Mouse (Mus musculus) brain, embryonic 18.5 days (tissue): ENCODE measurements around the gene Bend5.

ENCODE experiments used
- DNase-seq: peaks from one replicate; pipeline ENCODE4 v3.0.0-alpha.2; 2012; ENCODE audit warnings: low read depth, low spot score

Bend5 gene

DNA sequence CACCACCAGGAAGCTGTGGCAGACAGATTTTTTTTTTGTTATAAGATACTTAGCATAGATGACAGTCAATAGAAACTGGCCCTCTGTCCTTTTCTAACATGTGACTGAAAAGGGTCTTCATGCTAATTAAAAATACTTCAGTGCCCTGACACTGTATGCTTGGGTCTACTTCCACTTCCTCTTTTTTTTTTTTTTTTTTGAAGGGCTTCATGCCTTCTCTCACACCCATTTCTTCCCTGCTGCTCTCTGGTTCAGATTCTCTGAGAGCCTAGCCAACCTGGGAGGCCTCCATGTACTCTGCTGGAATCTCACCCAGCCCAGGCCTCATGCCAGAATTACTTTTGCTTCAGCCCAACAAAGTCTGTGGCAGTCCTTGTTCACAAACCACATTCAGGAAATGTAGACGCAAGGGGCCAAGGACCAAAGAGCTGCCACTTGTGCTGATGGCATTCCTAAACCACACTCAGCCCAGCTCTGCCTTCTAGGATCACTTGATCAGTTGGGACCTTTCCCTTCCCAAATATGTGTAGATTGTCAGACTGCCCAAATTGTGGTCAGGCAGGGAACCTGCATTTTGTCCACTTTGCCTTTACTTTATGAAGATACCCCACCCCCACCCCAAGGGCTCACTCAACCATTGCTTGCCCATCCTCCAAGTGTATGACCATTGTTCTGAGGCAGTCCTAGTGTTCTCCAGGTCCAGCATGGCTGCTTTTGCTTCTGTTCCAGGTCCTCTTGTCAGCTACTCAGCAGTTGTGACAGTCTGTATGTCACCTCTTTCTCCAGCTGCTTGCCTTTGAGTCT is 27.8 kb downstream of the Bend5 start:
- DNase-seq, result no peak

DNA sequence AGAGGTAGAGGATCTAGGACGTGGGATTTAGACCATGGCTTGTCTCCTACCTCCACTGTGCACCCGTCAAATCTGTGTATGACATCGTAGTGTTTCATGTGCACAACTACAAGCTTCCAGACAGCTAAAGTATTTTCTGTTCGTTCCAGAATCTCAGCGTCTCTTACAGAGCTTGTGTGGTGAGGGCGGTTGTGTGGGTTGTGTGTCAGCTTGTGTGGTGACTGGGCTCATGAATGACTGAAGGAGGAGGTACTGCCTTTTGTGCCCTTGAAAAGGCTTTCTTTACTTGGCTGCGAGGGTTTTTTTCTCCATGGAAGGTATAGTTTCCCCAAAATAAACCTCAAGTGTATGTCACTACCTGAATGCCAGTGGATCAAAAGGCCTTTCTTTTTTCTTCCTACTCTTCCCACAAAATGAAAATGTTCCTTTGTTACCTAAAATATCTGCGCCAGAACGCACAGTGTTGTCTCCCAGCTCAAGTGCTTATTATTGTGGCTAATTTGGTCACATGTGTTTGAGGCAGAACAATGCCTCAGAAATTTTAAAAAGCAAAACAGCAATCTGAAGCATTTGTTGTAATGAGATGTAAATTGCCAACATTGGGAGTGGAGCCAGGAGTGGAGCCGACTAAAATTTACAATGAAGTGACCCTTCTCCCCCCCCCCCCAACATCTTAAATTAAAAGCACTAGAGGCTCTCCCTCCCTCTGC is 29.3 kb downstream of the Bend5 start:
- DNase-seq, result no peak

DNA sequence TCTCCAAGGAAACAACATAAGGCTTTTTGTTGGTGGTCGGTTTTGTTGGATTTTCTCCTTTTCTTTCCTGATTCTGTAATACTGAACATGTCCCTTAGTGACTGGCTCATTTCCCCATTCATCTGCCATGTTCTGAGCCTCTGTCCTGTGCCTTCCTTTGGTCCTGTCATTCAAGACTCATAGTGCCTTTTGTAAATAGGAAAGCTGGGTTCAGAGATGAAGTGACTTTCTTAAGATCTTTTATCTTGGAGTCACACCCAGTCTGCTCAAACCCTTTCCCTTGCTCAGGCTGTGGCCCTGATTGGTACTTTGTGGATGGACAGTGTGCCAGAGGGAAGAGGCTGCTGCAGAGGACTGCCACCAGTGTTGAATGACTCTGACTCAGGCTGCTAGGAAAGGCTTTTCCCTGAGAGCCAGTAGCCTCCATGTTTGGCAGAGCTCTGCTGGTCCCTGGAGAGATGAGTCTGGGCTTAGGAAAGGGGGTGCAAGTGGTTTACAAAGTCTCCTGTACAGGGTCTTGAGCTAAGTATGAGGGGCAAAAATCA is 29.9 kb downstream of the Bend5 start:
- no peak for DNase-seq

DNA sequence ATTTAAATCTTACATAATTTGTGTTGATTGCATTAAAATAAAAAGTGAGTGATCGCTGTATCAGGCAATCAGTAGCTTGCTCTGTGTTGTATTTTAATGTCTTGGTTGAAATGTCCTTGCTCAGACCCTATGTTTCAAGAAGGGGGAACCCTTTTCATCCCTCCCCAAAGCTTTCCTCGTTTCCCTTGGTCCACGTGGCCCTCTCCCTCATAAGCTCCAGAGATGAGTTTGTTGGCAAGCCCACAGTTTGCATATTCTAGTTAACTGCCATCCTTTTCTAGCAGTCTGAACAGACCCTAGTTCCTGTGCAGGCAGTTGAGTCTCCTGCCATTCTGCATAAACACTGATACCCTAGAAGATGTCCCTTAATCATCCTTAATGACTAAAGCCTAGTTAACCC is 33.1 kb downstream of the Bend5 start:
- no peak for DNase-seq

DNA sequence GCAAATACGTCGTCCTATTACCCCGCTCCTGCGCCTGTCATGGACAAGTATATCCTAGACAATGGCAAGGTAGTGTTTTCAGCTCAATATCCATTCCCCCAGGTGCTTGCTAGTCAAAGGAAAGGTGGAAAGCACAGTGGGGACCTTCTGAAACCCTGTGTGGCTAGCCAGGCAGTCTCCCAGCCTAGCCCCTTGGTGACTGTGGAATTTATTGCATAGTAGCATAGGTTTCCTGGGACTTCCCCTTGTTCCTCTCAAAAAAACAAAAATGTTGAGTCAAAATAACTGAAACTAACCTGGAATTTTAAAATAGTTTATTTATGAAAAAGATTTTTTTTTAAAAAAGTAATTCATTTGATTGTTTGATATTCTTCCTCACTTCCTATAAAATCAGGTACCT is 33.8 kb downstream of the Bend5 start:
- DNase-seq, result no peak

DNA sequence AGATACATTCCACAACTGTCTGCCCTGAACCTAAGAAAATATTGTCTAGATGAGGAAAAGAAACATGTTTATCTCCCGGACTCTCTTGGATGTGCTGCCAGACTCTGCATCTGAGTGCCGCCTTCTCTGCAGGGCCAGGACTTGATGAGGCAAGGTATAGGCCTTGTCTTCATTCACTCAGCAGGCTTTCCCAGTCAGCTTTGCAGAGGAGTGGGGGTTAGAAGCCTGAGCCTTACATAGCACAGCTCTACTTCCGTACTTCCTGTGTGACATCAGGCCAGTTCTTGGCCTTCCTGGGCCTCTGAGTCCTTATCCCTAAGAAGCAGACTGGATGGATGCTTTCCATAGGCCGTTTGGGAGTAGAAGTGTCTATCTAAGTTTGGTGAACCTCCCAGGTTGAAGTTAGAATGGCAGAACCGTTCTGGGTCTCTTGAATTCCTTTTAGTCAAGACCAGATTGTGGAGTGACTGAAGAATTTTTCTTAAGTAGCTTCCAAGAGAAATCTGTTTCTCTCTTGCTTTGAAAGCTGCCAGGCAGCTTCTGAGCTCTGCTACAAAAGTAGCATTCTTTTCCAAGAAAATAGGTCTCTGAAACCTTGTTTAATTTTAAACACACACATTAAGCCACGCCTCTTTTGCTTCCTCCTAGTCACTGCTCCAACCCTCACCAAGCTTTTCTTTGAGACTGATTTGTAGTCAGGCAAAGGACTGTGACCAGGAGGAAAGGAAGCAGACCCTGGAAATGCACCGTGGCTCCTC is 34.8 kb downstream of the Bend5 start:
- DNase-seq, result no peak

DNA sequence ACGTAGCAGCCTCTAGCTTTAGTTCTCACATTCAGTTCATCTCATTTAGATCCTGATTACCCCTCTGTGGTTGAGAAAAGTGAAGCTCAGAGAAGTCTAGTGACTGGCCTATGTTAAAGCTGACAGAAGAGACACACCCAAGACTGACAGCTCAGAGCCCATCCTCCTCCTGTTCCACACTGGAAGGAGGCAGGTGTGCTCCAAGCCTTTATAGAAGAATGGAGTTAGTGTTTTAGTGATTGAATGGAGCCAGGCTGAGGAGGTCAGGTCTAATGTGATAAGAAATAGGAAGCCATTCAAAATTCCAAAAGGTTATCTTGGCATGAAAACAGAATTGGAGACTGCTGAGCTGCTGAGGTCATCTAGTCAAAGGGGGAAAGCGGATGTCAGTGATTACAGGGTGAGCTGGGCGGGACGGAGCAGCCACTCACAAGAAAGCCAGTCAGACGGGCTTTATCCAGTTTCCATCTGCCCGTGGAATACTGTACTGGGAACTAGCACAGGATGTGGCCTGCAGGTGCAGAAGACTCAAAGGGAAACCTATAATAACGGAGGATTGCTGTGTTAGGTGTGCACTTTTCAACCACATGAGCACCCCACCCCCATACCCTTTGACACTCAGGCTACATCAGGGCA is 36.6 kb downstream of the Bend5 start:
- no peak for DNase-seq

DNA sequence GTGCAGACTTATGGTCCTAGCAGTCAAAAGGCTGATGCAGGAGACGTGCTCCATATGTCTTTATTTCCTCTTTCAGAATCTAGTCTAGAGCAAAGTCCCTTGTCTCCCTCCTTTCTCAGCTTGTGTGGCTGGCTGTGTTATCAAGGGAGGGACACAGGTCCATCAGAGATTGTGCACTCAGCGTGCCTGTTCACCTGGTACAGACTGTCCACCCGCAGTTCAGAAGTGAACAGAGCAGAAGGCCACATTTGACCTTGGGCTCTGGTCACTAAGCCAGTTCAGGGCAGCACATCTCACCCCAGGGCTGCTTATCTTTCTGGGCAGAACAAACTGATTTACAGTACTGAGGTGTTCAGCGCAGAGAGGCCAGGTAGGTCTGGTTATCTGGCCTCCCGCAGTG is 37.4 kb downstream of the Bend5 start:
- no peak for DNase-seq

DNA sequence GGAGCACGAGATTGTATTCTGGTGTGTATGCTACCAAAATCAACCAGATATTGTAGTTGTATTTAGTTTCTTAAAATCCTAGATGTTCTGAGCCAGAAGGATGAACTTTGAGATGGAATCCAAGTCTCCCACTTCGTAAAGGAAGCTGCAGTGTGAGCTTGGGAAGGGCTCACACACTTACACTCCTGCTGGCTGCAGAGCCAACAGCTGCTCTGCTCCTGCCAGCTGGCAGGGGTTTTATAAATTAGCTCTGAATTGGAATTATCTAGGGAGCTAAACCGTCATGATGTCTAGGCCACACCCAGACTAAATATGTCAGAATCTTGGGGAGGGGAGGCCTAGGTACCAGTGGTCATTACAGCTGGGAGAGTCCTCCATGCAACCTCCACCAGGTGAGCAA is 38.5 kb downstream of the Bend5 start:
- no peak for DNase-seq

DNA sequence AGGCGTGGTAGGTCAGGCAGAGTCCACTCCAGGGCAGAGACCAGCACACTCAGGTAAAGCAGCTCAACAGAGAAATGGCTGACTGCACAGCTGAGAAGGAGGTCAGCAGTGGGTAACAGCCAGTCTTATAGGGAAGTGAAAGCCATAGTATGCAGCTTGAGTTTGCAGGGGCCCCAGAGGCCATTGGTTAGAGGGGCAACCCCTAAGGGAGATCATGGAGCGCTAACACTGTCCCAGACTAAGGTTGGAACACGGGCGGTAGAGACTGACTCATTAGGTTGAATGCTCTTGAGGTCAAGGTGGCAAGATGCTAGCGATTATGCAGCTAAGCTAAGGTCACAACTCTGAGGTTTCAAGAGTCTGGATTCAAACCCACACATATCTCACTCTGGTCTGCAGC is 40.8 kb downstream of the Bend5 start:
- DNase-seq, result no peak

DNA sequence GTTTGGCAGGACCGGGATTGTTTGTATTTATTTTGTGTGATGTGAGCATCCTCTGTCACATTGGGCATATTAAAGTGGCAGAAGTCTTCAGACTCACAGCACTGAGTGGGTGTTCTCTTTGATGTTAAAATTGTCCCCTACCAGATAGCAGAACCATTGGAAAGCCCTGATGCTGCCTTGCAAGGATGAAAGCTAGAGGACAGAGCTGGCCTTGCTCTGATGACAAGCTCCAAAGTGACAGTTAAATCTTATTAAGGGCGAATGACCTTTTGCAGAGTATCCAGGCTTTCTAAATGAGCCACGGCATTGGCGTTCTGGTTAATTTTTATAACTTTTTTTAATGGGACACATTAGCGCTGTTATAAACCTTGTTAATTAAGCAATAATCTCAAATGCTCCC is 42.8 kb downstream of the Bend5 start:
- no peak for DNase-seq

DNA sequence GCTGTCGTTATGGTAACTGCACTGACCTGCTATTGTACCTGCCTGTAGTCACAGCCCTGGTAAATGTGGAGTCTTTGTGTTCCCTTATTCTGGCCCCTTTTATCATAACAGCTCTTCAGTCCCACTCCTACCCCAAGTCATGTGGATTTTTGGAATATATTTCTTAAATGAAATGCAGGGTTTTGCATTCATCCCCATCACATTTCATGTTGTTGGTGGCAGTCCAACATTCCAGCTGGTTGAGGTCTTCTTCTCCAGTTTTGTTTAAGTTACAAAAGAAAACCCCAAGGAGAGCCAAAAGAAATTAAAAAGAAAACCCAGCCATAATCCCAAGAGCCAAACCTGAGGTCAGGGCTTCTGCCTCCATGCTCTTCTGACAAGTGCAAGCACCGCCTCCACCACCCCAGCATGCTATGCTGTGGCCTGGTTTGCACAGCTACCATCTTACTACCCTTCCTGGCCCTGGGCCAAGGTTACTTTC is 52.5 kb downstream of the Bend5 start:
- DNase-seq, result no peak

DNA sequence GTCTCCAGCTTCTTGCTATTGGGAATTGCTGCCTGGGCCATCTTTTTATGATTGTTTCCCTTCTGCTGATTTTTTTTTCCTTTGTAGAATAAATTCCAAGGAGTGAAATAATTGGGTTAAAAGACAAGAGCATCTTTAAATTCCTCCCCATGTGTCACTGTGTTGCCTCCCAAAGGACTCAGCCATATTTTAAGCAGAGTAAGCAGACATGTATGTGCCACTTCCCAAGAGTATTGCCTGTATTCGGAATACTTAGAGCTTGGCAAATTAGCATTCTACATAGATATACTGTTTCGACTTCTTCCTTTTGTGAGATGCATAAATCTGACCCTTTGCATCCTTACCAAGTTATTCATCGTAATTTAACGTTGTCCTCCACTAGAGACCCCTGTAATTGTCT is 53.0 kb downstream of the Bend5 start:
- DNase-seq, result no peak

DNA sequence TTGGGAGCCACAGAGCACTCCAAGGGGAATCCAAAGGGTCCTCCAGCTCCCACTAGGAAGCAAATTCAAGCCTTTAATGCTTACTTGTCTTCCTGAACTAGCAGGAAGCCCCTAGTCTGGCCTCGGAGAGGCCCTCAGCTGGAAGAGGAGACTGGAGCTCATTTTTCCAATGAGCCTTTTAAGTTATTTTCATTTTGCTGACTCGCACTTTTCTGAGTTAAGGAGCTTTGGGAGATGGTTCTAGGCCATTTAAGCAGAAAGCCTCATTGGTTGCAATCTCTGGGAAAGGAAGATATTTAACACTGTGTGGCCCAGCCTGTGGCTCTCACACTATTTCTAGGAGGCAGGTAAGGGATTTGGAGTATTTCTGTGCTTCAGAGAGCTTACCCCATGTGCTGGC is 55.0 kb downstream of the Bend5 start:
- DNase-seq, result no peak

DNA sequence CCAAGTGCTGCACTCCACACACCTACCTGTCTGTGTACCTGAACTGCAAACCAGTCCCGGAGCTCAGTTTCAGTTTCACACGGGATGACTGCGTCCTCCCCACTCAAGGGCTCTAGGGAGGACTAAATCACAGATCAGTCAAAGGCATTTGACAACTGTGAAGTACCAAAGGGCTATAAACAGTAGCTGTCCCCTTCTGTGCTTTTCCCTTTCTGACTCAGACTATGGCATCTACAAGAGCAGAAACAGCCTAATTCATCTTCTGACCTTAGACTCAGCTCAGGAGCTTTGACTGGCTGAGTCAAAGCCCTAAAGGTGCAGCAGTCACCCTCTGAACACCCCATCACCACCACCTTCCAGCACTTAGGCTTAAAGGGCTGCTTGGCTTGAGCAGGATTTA is 56.9 kb downstream of the Bend5 start:
- DNase-seq, result no peak

DNA sequence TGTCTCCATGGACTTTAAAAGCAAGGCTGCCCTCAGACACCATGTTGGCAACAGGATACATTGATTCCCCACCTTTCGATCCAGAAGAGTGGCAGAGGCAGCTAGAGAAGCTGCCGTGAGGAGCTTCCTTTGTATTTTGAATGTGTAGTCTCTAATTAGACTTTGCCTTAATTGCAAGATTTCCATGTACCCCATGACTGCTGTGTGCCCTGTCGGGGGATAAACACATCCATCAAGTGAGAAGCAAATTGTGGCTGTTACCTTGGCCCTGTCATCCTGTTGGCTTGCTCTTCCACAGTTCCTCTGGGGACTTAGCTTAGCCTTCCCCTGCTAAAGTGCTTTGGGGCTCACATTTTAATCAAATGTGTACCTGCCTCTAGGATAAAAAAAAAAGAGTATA is 57.7 kb downstream of the Bend5 start:
- DNase-seq, result no peak

DNA sequence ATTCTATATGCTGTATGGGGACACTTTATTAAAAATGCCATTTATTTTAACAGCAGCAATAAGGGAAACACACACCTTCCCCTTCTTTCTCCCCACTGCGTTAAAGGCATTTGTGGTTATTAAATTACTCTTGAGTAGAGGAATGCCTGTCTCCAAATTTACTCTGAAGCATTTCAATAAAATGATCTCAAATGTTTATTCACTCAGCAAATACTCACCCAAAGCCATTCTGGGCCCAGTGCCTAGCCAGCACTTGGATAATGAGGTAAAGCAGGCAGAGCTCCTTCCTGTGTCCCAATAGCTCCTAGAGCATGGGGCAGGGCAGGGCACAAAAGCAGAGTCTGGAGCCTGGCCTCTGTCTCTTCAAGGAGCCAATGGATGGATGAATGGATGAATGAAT is 58.2 kb downstream of the Bend5 start:
- no peak for DNase-seq

DNA sequence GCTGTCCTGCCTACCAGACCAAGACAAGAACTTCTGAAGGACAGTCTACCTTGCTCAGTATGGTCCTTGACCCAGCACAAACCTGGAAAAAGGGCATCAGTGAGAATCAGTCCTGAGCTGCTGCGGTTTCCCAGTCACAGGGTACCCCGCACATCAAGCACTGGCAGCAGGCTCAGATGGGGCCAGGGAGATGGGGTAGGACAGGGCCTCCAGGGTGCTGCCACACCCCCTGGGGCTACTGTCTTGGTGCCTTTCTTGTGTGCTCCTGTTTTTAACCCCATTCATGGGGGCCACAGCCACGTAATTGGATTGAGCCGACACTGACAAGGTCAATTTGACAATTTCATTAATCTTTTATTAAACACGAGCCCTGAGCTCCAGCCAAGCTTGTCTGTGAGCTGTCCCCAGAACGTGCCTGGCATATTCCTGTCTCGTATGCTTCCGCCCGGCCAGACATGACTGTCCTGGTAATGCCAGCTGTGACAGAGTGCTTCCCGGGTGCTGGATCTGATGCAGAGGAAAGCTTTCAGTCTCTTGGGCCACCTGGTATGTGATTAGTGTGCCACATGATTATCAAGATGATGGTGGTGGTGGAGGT is 60.7 kb downstream of the Bend5 start:
- DNase-seq, result no peak

DNA sequence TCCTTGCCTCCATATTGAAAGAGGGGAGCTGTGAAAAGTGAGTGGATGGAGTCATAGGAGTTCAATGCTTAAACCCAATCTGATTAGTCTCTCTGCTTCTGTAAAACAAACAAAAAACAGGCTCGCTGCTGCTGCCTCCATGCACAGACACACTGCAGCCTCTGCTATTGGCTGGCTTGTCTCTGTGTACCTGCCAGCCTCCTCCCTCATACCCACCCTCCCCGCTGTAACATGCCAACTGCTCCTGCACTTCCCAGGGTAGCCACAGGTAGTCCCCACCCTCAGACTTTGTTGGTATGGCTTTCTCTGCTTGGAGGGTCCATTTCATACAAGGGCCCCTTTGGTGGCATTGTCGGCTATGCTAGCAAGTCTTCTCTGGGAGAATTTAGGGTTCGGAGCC is 62.7 kb downstream of the Bend5 start:
- DNase-seq, result no peak

DNA sequence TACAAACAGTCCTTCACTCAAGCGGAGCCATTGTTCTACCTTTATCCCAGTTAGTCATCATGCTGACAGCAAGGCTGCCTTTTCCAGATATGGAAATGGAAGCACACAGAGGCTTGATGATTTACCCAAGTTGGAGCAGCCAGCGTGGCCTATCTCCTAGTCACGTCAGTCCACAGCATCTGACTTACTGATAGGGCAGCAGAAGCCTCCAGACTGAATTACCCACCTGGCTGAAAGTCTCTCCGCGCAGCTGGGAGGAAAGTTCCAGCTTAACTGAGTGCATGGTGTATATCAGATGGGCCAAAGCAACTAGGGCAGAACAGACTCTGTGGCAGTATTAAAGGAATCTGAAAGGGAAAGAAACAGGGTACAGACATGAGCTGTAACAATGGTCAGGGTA is 68.7 kb downstream of the Bend5 start:
- no peak for DNase-seq

DNA sequence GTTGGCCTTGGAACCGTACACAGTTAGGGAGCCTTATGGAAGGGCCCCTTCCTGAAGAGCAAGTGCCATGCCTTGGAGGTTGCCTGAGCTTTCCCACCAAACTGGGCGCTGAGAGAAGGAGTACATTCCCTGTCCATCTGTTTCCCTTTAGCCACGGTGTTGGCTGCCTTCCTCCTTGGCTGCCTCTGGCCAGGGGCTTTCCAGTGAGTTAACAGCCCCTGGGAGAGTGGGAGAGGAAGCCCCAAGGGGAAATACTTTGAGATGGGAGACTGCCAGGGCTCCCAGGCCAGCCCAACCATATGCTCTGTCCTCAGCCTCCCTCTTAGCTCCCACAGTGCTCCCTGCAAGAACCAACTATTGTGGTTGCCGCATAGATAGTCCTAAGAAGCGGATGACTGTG is 70.4 kb downstream of the Bend5 start:
- DNase-seq, result no peak
